Mouse (Mus musculus) hindbrain, embryonic 13.5 days (tissue): ENCODE data around the gene Lmntd1. TPM values are rescaled to one million over a fixed set of nuclear protein-coding genes. Genes with fewer than 3 reads are reported as not detected.

ENCODE experiments used
- polyA plus RNA-seq: library from polyadenylated mRNA; unstranded; fragments of >200 nt; fragmentation: Nextera tagmentation; extraction: Ambion mirVana; gene quantifications from 2 replicates; pipeline ENCODE4 v1.2.1, GENCODE M21; 2015

Lmntd1 gene
- polyA plus RNA-seq, 1 experiment from 2014 or later: 0.75 TPM

Other genes with a start within 250 kb of the Lmntd1 start
- not detected in 2 replicates for gene Tuba3b, start 1.4 kb upstream of the Lmntd1 start, polyA plus RNA-seq
- 3.7 and 4.3 TPM in 2 replicates for gene Rassf8, start 132.4 kb upstream of the Lmntd1 start, polyA plus RNA-seq